Mouse (Mus musculus) limb, embryonic 11.5 days (tissue): Measurements from ENCODE around the gene Mtf1. TPM values are rescaled to one million over a fixed set of nuclear protein-coding genes. Genes with fewer than 3 reads are reported as not detected.
A peak's percentile ranks its signal among the peaks of the same experiment; 100 is the strongest.

Experiments
- ATAC-seq: fragments of 200-750 bp; cut with Nextera tagmentation; 2 replicates; pipeline ENCODE4 v1.8.0; 2017; ENCODE audit warnings: low read depth; ENCODE audit not compliant: insufficient number of reproducible peaks, low FRiP score, low TSS enrichment
- DNase-seq: peaks from one replicate; pipeline ENCODE4 v3.0.0-alpha.2; 2015; ENCODE audit warnings: low spot score
- H3K27ac ChIP-seq: fragments of 300-500 bp; sonication (generic); replicated peaks from 2 replicates; pipeline ENCODE4 v1.5.1; 2014; ENCODE audit warnings: low read depth, mild to moderate bottlenecking, low read length
- H3K27me3 ChIP-seq: fragments of 300-500 bp; sonication (generic); 2 replicates; pipeline ENCODE4 v1.6.1; 2014; ENCODE audit warnings: mild to moderate bottlenecking, low read length, mixed read lengths; ENCODE audit not compliant: control insufficient read depth, insufficient read depth
- H3K36me3 ChIP-seq: fragments of 300-500 bp; sonication (generic); 2 replicates; pipeline ENCODE4 v1.6.1; 2014; ENCODE audit warnings: mild to moderate bottlenecking, low read length, moderate library complexity, mixed read lengths; ENCODE audit not compliant: control insufficient read depth, insufficient read depth
- H3K4me1 ChIP-seq: fragments of 300-500 bp; sonication (generic); 2 replicates; pipeline ENCODE4 v1.6.1; 2014; ENCODE audit warnings: low read length, mixed read lengths; ENCODE audit not compliant: control insufficient read depth, insufficient read depth
- H3K4me2 ChIP-seq: fragments of 300-500 bp; sonication (generic); 2 replicates; pipeline ENCODE4 v1.6.1; 2014; ENCODE audit warnings: low read depth, mild to moderate bottlenecking, moderate library complexity; ENCODE audit not compliant: severe bottlenecking
- H3K4me3 ChIP-seq: fragments of 300-500 bp; sonication (generic); 2 replicates; pipeline ENCODE4 v1.5.1; 2014; ENCODE audit warnings: low read depth, low read length
- H3K9ac ChIP-seq: fragments of 300-500 bp; sonication (generic); 2 replicates; pipeline ENCODE4 v1.6.1; 2014; ENCODE audit warnings: mild to moderate bottlenecking, low read length
- H3K9me3 ChIP-seq: fragments of 300-500 bp; sonication (generic); 2 replicates; pipeline ENCODE4 v1.6.1; 2016; ENCODE audit warnings: low read length; ENCODE audit not compliant: control insufficient read depth
- WGBS: fragments of 180-500 bp; shearing (Covaris S2); extraction: QIAGEN DNeasy Blood & Tissue Kit; methylation state at CpG from one replicate; pipeline ENCODE4 v1.1.7; 2014; 5-methylcytosine and 5-hydroxymethylcytosine counted together
- polyA plus RNA-seq: library from polyadenylated mRNA; unstranded; fragments of >200 nt; fragmentation: Nextera tagmentation; extraction: Ambion mirVana; gene quantifications from 2 replicates; pipeline ENCODE4 v1.2.1, GENCODE M21; 2014

Mtf1 gene
- polyA plus RNA-seq, 1 experiment from 2014 or later: 14.1 TPM

DNA sequence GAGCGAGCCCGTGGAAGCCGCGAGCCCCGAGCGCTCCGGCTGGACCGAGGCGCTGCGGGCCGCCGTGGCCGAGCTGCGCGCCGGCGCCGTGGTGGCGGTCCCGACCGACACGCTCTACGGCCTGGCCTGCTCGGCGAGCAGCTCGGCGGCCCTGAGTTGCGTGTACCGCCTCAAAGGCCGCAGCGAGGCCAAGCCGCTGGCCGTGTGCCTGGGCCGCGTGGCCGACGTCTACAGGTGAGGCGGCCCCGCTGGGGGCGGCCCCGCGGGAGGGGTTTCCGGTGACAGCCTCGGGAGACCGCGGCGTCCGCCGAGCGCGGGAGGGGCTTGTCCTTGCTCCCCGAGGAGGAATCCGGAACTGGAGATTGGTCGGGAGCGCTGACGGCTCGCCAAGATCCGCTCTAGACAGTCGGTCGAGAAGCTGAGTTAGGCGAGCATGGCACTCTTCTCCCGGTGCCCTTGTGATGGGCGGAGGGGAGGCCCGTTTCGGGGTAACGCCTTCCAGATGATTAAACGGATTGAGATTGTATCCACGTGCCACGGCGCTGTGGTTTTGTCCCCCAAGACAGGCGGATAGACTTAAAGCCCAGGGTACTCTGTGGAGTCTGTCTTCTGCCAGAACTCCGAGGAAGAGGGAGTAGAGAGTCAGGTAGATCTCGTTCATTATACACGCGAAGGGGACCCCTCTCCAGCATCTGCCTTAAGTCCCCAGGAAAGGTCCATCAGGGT is 49.2 kb downstream of the Mtf1 start, which contains the start of gene 1110065P20Rik:
Gene 1110065P20Rik, minus strand, starts transcription at position 264 of the 726 bp plus-strand sequence.
- Histone ChIP-seq H3K4me2 (peak within 1 kb of the TSS; percentile 91), H3K9me3 (no peaks in the 10 kb centered on the region), H3K4me1 (peaks cover 17% of the 10 kb centered on the region), H3K27ac (peak within 1 kb of the TSS; percentile 74), H3K4me3 (peak within 1 kb of the TSS; percentile 98), H3K9ac (peak within 1 kb of the TSS; percentile 86), H3K27me3 (no peaks in the 10 kb centered on the region; the same call in 1 of the 2 replicates), H3K36me3 (no peaks in the 10 kb centered on the region)
- DNase-seq (peak; percentile 65), ATAC-seq (peak; percentile 42)
- under 1% methylated on average over 63 of the region's 75 CpGs for WGBS

DNA sequence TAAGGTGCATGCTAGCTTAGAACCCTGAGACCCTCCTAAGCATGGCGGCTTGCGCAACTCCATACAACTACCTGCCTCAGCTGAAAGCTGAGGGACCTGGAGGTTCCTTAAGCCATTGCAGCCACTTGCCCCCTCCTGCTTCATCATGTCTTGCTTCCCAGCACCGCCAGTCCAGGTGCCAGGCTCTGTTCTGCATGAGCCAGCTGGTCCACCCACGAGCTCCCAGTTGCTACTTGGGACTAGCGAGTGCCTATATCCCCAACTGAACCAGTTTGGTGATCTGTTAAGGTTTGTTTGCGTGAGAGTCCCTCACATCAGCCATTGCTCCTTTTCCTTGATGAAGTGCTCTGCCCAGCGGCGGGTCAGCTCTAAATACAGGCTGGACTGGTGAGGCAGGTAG is 54.4 kb downstream of the Mtf1 start:
- no peak overlapping the region for H3K4me3 ChIP-seq
- peaks cover 8% of the 10 kb centered on the region for H3K4me1 ChIP-seq
- no peak overlapping the region for H3K4me2 ChIP-seq
- WGBS: 93% methylated on average over 8 of the region's 8 CpGs
- no peak overlapping the region for H3K27ac ChIP-seq
- no peaks in the 10 kb centered on the region for H3K36me3 ChIP-seq
- peaks cover 8% of the 10 kb centered on the region for H3K27me3 ChIP-seq
- ATAC-seq: no peak
- no peak overlapping the region for H3K9ac ChIP-seq
- DNase-seq: no peak
- H3K9me3 ChIP-seq: no peaks in the 10 kb centered on the region

DNA sequence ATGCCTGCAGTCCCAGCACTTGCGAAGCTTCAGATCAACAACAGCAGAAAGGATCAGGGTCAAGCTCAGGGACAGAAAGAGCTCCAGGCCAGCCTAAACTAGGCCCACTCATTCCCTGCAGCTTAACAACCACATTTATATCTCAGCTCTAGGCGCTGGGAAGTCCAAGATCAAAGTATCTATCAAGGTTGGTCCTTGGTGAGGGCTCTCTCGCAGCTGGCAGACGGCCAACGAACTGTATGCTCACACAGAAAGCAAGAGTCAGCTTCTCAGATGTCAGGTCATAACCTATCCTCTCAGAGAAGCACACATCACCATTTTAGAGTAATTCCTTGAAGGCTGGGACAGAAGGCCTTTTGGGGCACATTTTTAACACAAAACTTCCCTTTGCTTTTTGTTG is 56.5 kb downstream of the Mtf1 start:
- 76% methylated on average over 5 of the region's 5 CpGs for WGBS
- DNase-seq: no peak

DNA sequence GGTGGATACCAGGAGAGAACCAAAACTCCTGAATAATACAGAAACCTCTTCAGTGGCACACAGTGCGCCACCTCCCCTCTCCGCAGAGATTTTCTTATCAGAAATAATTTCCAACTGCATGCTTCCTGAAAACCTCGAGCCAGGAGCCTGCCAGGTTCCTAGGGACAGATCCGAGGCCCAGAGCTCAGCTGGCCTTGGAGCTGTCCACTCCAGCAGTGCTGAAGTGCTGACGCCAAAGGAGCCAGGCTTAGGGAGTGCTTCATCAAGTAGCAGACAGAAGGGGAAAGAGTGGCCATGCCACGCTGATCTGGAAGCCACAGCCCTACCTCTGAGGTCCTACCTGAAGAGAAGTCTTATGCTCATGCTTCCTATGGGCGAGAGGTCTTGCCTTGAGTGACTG is 58.5 kb downstream of the Mtf1 start:
- Histone ChIP-seq H3K9ac (no peak overlapping the region), H3K4me1 (peaks cover 7% of the 10 kb centered on the region), H3K4me3 (no peak overlapping the region), H3K27me3 (peaks cover 31% of the 10 kb centered on the region), H3K27ac (no peak overlapping the region), H3K4me2 (no peak overlapping the region), H3K36me3 (no peaks in the 10 kb centered on the region), H3K9me3 (no peaks in the 10 kb centered on the region)
- DNase-seq (peak; percentile 93), ATAC-seq (no peak)
- 13% methylated on average over 7 of the region's 7 CpGs for WGBS

More for the DNA sequence above, 56.5 kb downstream of the Mtf1 start:
- Histone ChIP-seq H3K4me1 (peaks cover 7% of the 10 kb centered on the region), H3K27me3 (peaks cover 27% of the 10 kb centered on the region), H3K4me2 (no peak overlapping the region), H3K36me3 (no peaks in the 10 kb centered on the region), H3K4me3 (no peak overlapping the region), H3K9me3 (no peaks in the 10 kb centered on the region), H3K9ac (no peak overlapping the region), H3K27ac (no peak overlapping the region)
- no peak for ATAC-seq

DNA sequence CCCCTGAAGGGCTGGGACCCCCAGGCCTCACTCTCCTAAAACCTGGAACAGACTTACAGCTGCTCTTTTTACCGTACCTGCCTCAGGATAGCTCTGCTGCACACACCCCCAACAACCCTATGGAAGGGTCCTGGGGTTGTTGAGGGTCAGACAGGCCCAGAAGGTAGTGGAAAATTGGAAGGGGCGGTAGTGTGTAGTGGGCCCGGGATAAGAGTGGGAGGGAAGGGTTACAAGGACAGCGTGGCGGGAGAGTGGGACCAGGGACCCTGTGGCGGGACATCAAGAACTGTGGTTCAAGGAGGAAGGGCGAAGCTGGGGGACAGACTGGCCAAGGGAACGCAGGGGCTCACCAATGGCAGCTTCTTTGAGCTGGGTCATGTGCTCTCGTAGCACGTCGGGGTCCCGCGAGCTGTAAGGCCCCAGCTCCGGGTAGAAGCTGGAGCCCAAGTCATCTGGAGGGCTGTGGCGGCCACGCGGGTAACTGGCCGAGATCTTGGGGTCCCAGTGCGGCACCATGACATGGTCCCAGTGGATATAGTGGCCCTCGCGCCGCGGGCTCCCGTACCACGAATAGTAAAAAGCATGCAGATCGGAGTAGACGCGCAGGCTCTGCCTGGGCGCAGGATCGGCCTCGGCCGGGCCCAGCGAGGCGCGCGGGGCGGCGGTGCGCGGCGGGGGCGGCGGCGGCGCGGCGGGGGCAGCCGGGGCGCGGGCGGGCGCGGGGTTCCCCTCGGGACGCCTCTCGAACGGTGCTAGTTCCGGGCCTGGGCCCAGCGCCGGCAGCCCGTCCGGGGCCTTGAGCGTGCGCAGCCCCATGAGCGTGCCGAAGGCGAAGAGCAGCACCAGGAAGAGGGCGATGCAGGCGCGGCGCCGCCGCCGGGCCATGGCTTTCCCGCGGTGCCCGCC is 59.6 kb downstream of the Mtf1 start, which contains the start of gene Maneal:
Gene Maneal, minus strand, starts transcription at position 889 of the 906 bp plus-strand sequence.
- H3K9ac ChIP-seq: peak within 1 kb of the TSS; percentile 40; the same call in 1 of the 2 replicates
- H3K4me1 ChIP-seq: peaks cover 7% of the 10 kb centered on the region
- ATAC-seq (0 out of 2 replicates have a peak, but pooled peaks have one; percentile 28), DNase-seq (peak; percentile 27)
- peaks cover 31% of the 10 kb centered on the region for H3K27me3 ChIP-seq
- no peaks in the 10 kb centered on the region for H3K9me3 ChIP-seq
- no peak within 1 kb of the TSS for H3K27ac ChIP-seq
- peak within 1 kb of the TSS; percentile 82 for H3K4me2 ChIP-seq
- 4% methylated on average over 44 of the region's 77 CpGs for WGBS
- H3K36me3 ChIP-seq: no peaks in the 10 kb centered on the region
- peak within 1 kb of the TSS; percentile 42 for H3K4me3 ChIP-seq

DNA sequence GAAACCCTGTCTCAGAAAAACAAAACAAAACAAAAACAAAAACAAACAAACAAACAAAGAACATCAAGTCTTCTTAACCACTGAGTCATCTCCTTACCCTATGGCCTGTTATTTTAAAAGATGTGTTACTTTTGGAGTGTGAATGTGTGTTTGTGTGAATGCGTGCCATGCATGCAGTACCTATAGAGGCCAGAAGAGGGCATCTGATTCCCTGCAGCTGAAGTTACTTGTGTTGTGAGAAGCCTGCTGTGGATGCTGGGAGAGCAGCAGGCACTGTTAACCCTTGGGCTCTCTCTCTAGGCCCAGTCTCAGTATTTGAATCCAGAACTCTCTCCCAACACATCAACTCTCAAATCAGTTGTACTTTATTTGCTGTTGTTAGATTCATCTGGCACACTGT is 70.8 kb downstream of the Mtf1 start:
- Histone ChIP-seq H3K27ac (no peak overlapping the region), H3K4me3 (no peak overlapping the region), H3K36me3 (no peaks in the 10 kb centered on the region), H3K4me2 (no peak overlapping the region), H3K9ac (no peak overlapping the region), H3K27me3 (no peaks in the 10 kb centered on the region), H3K4me1 (no peaks in the 10 kb centered on the region), H3K9me3 (no peaks in the 10 kb centered on the region)
- DNase-seq: no peak
- ATAC-seq: no peak
- WGBS: 97% methylated on average over 1 of the region's 1 CpGs

DNA sequence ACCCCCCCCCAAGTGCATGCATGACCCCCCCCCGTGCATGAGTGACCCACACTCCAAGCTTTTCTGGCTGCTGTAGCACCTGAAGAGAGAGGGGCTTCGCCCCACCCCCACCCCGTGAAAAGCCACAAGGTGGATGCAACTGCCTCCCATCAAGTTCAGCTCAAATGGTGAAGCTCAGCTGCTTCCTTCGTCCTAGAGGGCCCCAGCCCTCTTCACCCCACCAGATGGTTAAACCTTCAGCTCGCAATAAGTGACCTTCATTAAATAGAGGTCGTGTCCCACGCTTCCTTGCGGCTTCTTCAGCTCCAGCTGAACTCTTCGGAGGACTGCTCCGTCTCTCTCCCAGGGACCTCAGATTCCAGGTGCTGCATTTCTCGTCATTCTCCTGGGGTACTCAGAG is 78.7 kb downstream of the Mtf1 start, which contains the start of gene Epha10:
Gene Epha10, plus strand, starts transcription at position 301 of the 400 bp plus-strand sequence.
- H3K4me1 ChIP-seq: peaks cover 7% of the 10 kb centered on the region; the same call in 1 of the 2 replicates
- H3K27ac ChIP-seq: no peak within 1 kb of the TSS
- H3K9me3 ChIP-seq: no peaks in the 10 kb centered on the region
- no peak within 1 kb of the TSS for H3K9ac ChIP-seq
- H3K4me2 ChIP-seq: peak within 1 kb of the TSS; percentile 51
- DNase-seq (no peak), ATAC-seq (no peak)
- WGBS: 8% methylated on average over 11 of the region's 11 CpGs
- peak within 1 kb of the TSS; percentile 22 for H3K4me3 ChIP-seq
- H3K36me3 ChIP-seq: no peaks in the 10 kb centered on the region
- peaks cover 60% of the 10 kb centered on the region for H3K27me3 ChIP-seq

DNA sequence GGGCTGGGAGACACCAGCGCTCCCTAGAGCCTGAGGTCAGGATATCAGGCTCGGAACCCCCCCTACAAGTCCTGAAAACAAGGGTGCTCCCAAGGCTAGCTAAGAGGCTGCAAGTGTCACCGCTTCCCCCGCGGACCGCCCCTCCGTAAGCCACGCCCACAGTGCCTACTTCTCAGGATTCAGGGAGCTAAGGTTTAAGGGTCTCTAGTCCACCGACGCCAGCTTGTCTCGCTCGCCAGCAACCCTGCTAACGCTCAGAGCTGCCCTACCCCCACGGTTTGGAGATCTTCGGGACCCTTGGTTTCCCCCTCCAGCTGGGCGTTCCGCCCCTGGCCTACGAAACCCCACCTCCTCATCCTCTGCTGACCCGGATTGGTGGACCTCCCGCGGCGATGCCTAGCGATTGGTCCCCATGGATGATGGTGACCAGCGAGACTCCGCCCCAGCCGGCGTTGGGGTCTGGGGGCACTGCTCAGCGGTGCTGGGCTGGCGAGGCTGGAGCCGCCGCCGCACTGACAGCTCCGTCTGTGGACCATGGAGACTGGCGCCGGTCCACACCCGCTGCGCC is 79.5 kb downstream of the Mtf1 start:
- Histone ChIP-seq H3K4me3 (peak overlapping the region; percentile 22), H3K36me3 (no peaks in the 10 kb centered on the region), H3K27me3 (peaks cover 68% of the 10 kb centered on the region), H3K9me3 (no peaks in the 10 kb centered on the region), H3K9ac (no peak overlapping the region), H3K27ac (no peak overlapping the region), H3K4me2 (peak overlapping the region; percentile 51), H3K4me1 (peaks cover 7% of the 10 kb centered on the region; the same call in 1 of the 2 replicates)
- WGBS: under 1% methylated on average over 32 of the region's 37 CpGs
- DNase-seq (peak; percentile 79), ATAC-seq (peak; percentile 75)
